Mouse (Mus musculus) gastrocnemius, postnatal 36 days (tissue): ENCODE measurements around the gene Dapk2. TPM values are rescaled to one million over a fixed set of nuclear protein-coding genes. Genes with fewer than 3 reads are reported as not detected.
A peak's percentile ranks its signal among the peaks of the same experiment; 100 is the strongest.

Experiments used
- DNase-seq, 2 experiments: peaks; one replicate each; pipeline ENCODE4 v3.0.0; 2022
- intact Hi-C: fragments of 180-260 bp; cut with DNase I; formaldehyde crosslinking; loops from one replicate; pipeline ENCODE4 v1.15.1; 2025
- total RNA-seq, 2 experiments: library from RNA; stranded (reverse); gene quantifications; 2 replicates each; pipeline ENCODE4 v1.2.3; 2021

Dapk2 gene
- total RNA-seq, 2 experiments from 2014 or later: 21.6 to 24.0 TPM

- intact Hi-C loops: no loop called here
- DNase-seq: no peak
These were observed 137.6 kb downstream of the Dapk2 start for GRCm38 (mm10) chr9:66295577-66296120.

- DNase-seq: no peak
- intact Hi-C loops: no loop called here
These were observed 140.8 kb downstream of the Dapk2 start for GRCm38 (mm10) chr9:66298783-66299182.

- DNase-seq: no peak
- intact Hi-C loops: no loop called here
These were observed 142.5 kb downstream of the Dapk2 start for GRCm38 (mm10) chr9:66300448-66301027.

GRCm38 (mm10) chr9:66304320-66305090 is 146.5 kb downstream of the Dapk2 start:
- no peak for DNase-seq
- intact Hi-C loops: no loop called here

GRCm38 (mm10) chr9:66305121-66306112 is 147.4 kb downstream of the Dapk2 start:
- peak; percentile 21 to 39 for DNase-seq
- intact Hi-C loops: no loop called here

- no peak for DNase-seq
- intact Hi-C loops: no loop called here
These were observed 148.4 kb downstream of the Dapk2 start for GRCm38 (mm10) chr9:66306414-66306813.

GRCm38 (mm10) chr9:66307341-66307740 is 149.3 kb downstream of the Dapk2 start:
- peak in 1 of 2 experiments; percentile 14 for DNase-seq
- intact Hi-C loops: no loop called here

- intact Hi-C loops: no loop called here
- DNase-seq: no peak
These were observed 150.7 kb downstream of the Dapk2 start for GRCm38 (mm10) chr9:66308741-66309140.

GRCm38 (mm10) chr9:66311458-66311857 is 153.4 kb downstream of the Dapk2 start:
- intact Hi-C loops: no loop called here
- no peak for DNase-seq

GRCm38 (mm10) chr9:66316603-66317002 is 158.6 kb downstream of the Dapk2 start:
- intact Hi-C loops: no loop called here
- no peak for DNase-seq

Other genes with a start within 250 kb of the Dapk2 start
- 10 to 100 TPM; 10.9 to 14.8 TPM for gene Trip4, start 249.4 kb upstream of the Dapk2 start, total RNA-seq
- 1 to 10 TPM; 5.9 to 7.0 TPM for gene Csnk1g1, start 249.3 kb upstream of the Dapk2 start, total RNA-seq
- gene Ppib, start 98.0 kb upstream of the Dapk2 start, total RNA-seq: 10 to 100 TPM; 43.8 to 49.4 TPM
- gene Snx22, start 88.5 kb upstream of the Dapk2 start, total RNA-seq: under 1 TPM; 0.13 to 0.15 TPM
- gene Snx1, start 31.6 kb upstream of the Dapk2 start, total RNA-seq: 10 to 100 TPM; 12.6 to 12.7 TPM
- gene Ciao2a, start 31.6 kb upstream of the Dapk2 start, total RNA-seq: 10 to 100 TPM; 39.9 to 43.3 TPM
- gene Herc1, start 192.2 kb downstream of the Dapk2 start, total RNA-seq: 10 to 100 TPM; 27.7 to 32.1 TPM